Mouse (Mus musculus): ENCODE results near the gene Chkb.

- no peak for TF ChIP-seq POLR2A (IDR thresholded peaks at IDR 0.05; ENCODE audit: control insufficient read depth, extremely low read depth, insufficient read depth, low read length, poor library complexity)
- TF ChIP-seq CTCF (IDR thresholded peaks at IDR 0.05; ENCODE audit: borderline replicate concordance, control insufficient read depth, extremely low read depth, insufficient read depth, low read length, poor library complexity): no peak
These were observed 1.4 kb downstream of the Chkb start for GRCm38 (mm10) chr15:89428136-89428790.

Measured in thymus, adult 2 months (tissue).